Mouse (Mus musculus) neural tube, embryonic 13.5 days (tissue): ENCODE measurements at regions not wholly inside any gene's neighbourhood (a gene's known extent, or its start where the extent isn't known, plus 50 kb on each side); places are given as distances from the start of the nearest gene placed in this dataset.

Source experiments
- ATAC-seq: fragments of 200-750 bp; cut with Nextera tagmentation; 2 replicates; pipeline ENCODE4 v1.8.0; 2017; ENCODE audit warnings: low read depth, mild to moderate bottlenecking, moderate TSS enrichment, moderate library complexity
- H3K27ac ChIP-seq: fragments of 300-500 bp; sonication (generic); replicated peaks from 2 replicates; pipeline ENCODE4 v1.5.1; 2015; ENCODE audit warnings: moderate library complexity, mild to moderate bottlenecking, inconsistent platforms
- H3K27me3 ChIP-seq: fragments of 300-500 bp; sonication (generic); 2 replicates; pipeline ENCODE4 v1.6.1; 2015; ENCODE audit warnings: mild to moderate bottlenecking, inconsistent platforms
- H3K36me3 ChIP-seq: fragments of 300-500 bp; sonication (generic); 2 replicates; pipeline ENCODE4 v1.6.1; 2015; ENCODE audit warnings: mild to moderate bottlenecking, inconsistent platforms
- H3K4me1 ChIP-seq: fragments of 300-500 bp; sonication (generic); replicated peaks from 2 replicates; pipeline ENCODE4 v1.6.1; 2015; ENCODE audit warnings: inconsistent platforms
- H3K4me2 ChIP-seq: fragments of 300-500 bp; sonication (generic); 2 replicates; pipeline ENCODE4 v1.6.1; 2015; ENCODE audit warnings: inconsistent platforms, mild to moderate bottlenecking, moderate library complexity
- H3K4me3 ChIP-seq: fragments of 300-500 bp; sonication (generic); 2 replicates; pipeline ENCODE4 v1.5.1; 2015; ENCODE audit warnings: mild to moderate bottlenecking, inconsistent platforms
- H3K9ac ChIP-seq: fragments of 300-500 bp; sonication (generic); 2 replicates; pipeline ENCODE4 v1.6.1; 2015; ENCODE audit warnings: moderate library complexity, mild to moderate bottlenecking, inconsistent platforms
- H3K9me3 ChIP-seq: fragments of 300-500 bp; sonication (generic); 2 replicates; pipeline ENCODE4 v1.6.1; 2016; ENCODE audit warnings: inconsistent platforms
- WGBS: fragments of 180-500 bp; shearing (Covaris S2); methylation state at CpG from one replicate; pipeline ENCODE4 v1.1.7; 2015; 5-methylcytosine and 5-hydroxymethylcytosine counted together

DNA sequence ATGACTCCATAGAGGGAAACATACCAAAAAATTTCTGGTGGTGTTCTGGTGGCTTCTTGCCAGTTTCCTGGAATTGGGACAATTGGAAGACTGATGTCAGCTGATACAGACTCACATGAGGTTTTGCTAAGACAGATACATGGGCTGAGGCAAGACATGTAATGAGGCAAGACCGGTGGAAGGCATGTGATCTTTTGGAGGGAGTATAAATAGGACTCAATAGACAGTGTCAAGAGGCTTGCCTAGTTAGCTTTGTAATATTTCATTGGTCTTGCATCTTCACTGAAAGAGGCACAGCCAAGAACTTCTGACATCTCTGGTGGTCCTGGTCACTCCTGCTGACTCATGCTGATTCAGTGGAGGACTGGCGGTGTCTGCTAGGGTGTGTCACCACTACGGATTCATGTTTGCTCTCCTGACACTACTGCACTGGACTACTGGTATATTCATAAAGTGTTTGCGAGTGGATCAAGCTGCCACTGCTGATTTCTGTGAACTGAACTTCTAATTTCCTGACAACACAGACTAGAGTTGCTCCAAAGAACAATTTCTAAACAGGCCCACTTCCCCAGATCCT, 697.7 kb upstream of the 4930444P10Rik start:
- Histone ChIP-seq H3K4me3 (no peak overlapping the region), H3K4me1 (no peaks in the 10 kb centered on the region), H3K4me2 (no peak overlapping the region), H3K27ac (no peak overlapping the region), H3K27me3 (no peaks in the 10 kb centered on the region), H3K36me3 (no peaks in the 10 kb centered on the region), H3K9me3 (no peaks in the 10 kb centered on the region), H3K9ac (no peak overlapping the region)
- ATAC-seq: no peak
- WGBS: 94% methylated on average over 4 of the region's 4 CpGs

- no peaks in the 10 kb centered on the region for H3K4me1 ChIP-seq
- no peaks in the 10 kb centered on the region for H3K27me3 ChIP-seq
- H3K4me2 ChIP-seq: no peak overlapping the region
- no peaks in the 10 kb centered on the region; the same call in 1 of the 2 replicates for H3K9me3 ChIP-seq
- H3K36me3 ChIP-seq: no peaks in the 10 kb centered on the region
- WGBS: 69% methylated on average over 1 of the region's 1 CpGs
- H3K9ac ChIP-seq: no peak overlapping the region
- ATAC-seq: no peak
- H3K4me3 ChIP-seq: no peak overlapping the region
- H3K27ac ChIP-seq: no peak overlapping the region
Observed at GRCm38 (mm10) chr1:16779791-16780190, 686.7 kb upstream of the 4930444P10Rik start.

DNA sequence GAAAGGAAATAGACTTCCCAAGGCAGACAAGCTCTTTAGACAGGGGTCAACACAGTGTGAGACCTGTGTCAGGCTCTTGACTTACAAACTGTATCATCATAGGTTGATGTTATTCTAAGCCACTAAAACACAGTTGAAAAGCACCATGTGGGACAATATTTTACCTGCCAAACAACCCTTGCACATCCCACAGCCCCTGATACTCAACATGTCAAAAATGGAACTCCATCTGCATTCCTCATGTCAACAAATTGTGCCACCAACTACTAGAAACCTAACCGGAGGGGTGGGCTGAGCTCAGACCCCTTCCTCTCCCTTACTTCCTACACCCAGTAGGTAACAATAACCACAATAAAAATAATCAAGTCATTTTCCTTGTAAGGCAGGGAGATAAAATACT, 667.8 kb upstream of the 4930444P10Rik start:
- Histone ChIP-seq H3K27ac (no peak overlapping the region), H3K4me1 (no peaks in the 10 kb centered on the region), H3K36me3 (no peaks in the 10 kb centered on the region), H3K9me3 (no peaks in the 10 kb centered on the region), H3K9ac (no peak overlapping the region), H3K27me3 (no peaks in the 10 kb centered on the region), H3K4me2 (no peak overlapping the region), H3K4me3 (no peak overlapping the region)
- no peak for ATAC-seq
- 94% methylated on average over 1 of the region's 1 CpGs for WGBS
